Mouse (Mus musculus) heart, adult 11 months (tissue): ENCODE results near the gene Gm11437.

Experiments used
- DNase-seq: peaks from one replicate; pipeline ENCODE4 v3.0.0; 2022

Gene Gm11437

GRCm38 (mm10) chr11:84141752-84142151, 25.5 kb downstream of the Gm11437 start:
- DNase-seq: no peak

GRCm38 (mm10) chr11:84136453-84136852, 30.8 kb downstream of the Gm11437 start:
- no peak for DNase-seq

GRCm38 (mm10) chr11:84134331-84134860, 32.9 kb downstream of the Gm11437 start:
- no peak for DNase-seq

GRCm38 (mm10) chr11:84129799-84130185, 37.5 kb downstream of the Gm11437 start:
- DNase-seq: peak; percentile 87

- peak; percentile 97 for DNase-seq
Measured at GRCm38 (mm10) chr11:84128943-84129798, 38.1 kb downstream of the Gm11437 start, which contains the start of the genes Tada2a and Acaca. Tada2a (minus strand) TSS chr11:84129600. Acaca (plus strand) TSS chr11:84129672.

- no peak for DNase-seq
Measured at GRCm38 (mm10) chr11:84127977-84128376, 39.3 kb downstream of the Gm11437 start.

GRCm38 (mm10) chr11:84121051-84121956, 46.0 kb downstream of the Gm11437 start:
- no peak for DNase-seq

- DNase-seq: peak; percentile 70
Measured at GRCm38 (mm10) chr11:84117431-84117830, 49.8 kb downstream of the Gm11437 start.

GRCm38 (mm10) chr11:84116221-84116620, 51.1 kb downstream of the Gm11437 start:
- DNase-seq: peak; percentile 37

- DNase-seq: peak; percentile 95
Measured at GRCm38 (mm10) chr11:84115646-84116045, 51.6 kb downstream of the Gm11437 start.

- peak; percentile 87 for DNase-seq
Measured at GRCm38 (mm10) chr11:84113623-84114022, 53.7 kb downstream of the Gm11437 start.

GRCm38 (mm10) chr11:84107137-84107536, 60.1 kb downstream of the Gm11437 start:
- peak; percentile 64 for DNase-seq

GRCm38 (mm10) chr11:84104036-84104435, 63.2 kb downstream of the Gm11437 start:
- no peak for DNase-seq

- no peak for DNase-seq
Measured at GRCm38 (mm10) chr11:84101182-84101581, 66.1 kb downstream of the Gm11437 start.
